Mouse (Mus musculus) testis, adult 2 months (tissue): ENCODE measurements around the gene Maml3.

ENCODE experiments used
- CTCF ChIP-seq: fragments of 200-500 bp; IDR thresholded peaks from 2 replicates; pipeline ENCODE4 v1.5.1; 2012; ENCODE audit warnings: low read depth, mild to moderate bottlenecking, inconsistent platforms, low read length, moderate library complexity; ENCODE audit not compliant: control insufficient read depth, insufficient read depth, insufficient replicate concordance
- POLR2A ChIP-seq: fragments of 200-500 bp; IDR thresholded peaks from 2 replicates; pipeline ENCODE4 v1.6.1; 2012; ENCODE audit warnings: low read depth, mild to moderate bottlenecking, inconsistent platforms, low read length, moderate library complexity; ENCODE audit not compliant: control insufficient read depth

GRCm38 (mm10) chr3:52100926-52101325 is 4.0 kb downstream of the Maml3 start:
- TF ChIP-seq CTCF (no peak), POLR2A (no peak)
